Mouse (Mus musculus) forebrain, embryonic 16.5 days (tissue): ENCODE results near the gene Hoxd12. TPM values are rescaled to one million over a fixed set of nuclear protein-coding genes. Genes with fewer than 3 reads are reported as not detected.

ENCODE experiments used
- ATAC-seq: fragments of 200-750 bp; cut with Nextera tagmentation; 2 replicates; pipeline ENCODE4 v1.8.0; 2017; ENCODE audit warnings: mild to moderate bottlenecking, moderate library complexity
- H3K27ac ChIP-seq: fragments of 300-500 bp; sonication (generic); 2 replicates; pipeline ENCODE4 v1.5.1; 2014; ENCODE audit warnings: low read length, control low read depth
- H3K27me3 ChIP-seq: fragments of 300-500 bp; sonication (generic); replicated peaks from 2 replicates; pipeline ENCODE4 v1.6.1; 2014; ENCODE audit warnings: low read length; ENCODE audit not compliant: control insufficient read depth, insufficient read depth
- H3K36me3 ChIP-seq: fragments of 300-500 bp; sonication (generic); 2 replicates; pipeline ENCODE4 v1.6.1; 2014; ENCODE audit not compliant: control insufficient read depth, insufficient read depth
- H3K4me1 ChIP-seq: fragments of 300-500 bp; sonication (generic); replicated peaks from 2 replicates; pipeline ENCODE4 v1.6.1; 2014; ENCODE audit warnings: low read length; ENCODE audit not compliant: control insufficient read depth, insufficient read depth
- H3K4me2 ChIP-seq: fragments of 300-500 bp; sonication (generic); 2 replicates; pipeline ENCODE4 v1.6.1; 2014; ENCODE audit warnings: mild to moderate bottlenecking, low read length, control low read depth
- H3K4me3 ChIP-seq: fragments of 300-500 bp; sonication (generic); replicated peaks from 2 replicates; pipeline ENCODE4 v1.5.1; 2014; ENCODE audit warnings: mild to moderate bottlenecking, low read length, control low read depth
- H3K9ac ChIP-seq: fragments of 300-500 bp; sonication (generic); replicated peaks from 2 replicates; pipeline ENCODE4 v1.6.1; 2014; ENCODE audit warnings: low read depth, low read length, control low read depth
- H3K9me3 ChIP-seq: fragments of 300-500 bp; sonication (generic); 2 replicates; pipeline ENCODE4 v1.6.1; 2016; ENCODE audit warnings: low read length; ENCODE audit not compliant: control insufficient read depth
- WGBS: fragments of 180-500 bp; shearing (Covaris S2); extraction: QIAGEN DNeasy Blood & Tissue Kit; methylation state at CpG from one replicate; pipeline ENCODE4 v1.1.7; 2014; 5-methylcytosine and 5-hydroxymethylcytosine counted together
- polyA plus RNA-seq: library from polyadenylated mRNA; unstranded; fragments of >200 nt; fragmentation: Nextera tagmentation; extraction: Ambion mirVana; gene quantifications from 2 replicates; pipeline ENCODE4 v1.2.1, GENCODE M21; 2015

Hoxd12 gene
- polyA plus RNA-seq, 1 experiment from 2014 or later = not detected

DNA sequence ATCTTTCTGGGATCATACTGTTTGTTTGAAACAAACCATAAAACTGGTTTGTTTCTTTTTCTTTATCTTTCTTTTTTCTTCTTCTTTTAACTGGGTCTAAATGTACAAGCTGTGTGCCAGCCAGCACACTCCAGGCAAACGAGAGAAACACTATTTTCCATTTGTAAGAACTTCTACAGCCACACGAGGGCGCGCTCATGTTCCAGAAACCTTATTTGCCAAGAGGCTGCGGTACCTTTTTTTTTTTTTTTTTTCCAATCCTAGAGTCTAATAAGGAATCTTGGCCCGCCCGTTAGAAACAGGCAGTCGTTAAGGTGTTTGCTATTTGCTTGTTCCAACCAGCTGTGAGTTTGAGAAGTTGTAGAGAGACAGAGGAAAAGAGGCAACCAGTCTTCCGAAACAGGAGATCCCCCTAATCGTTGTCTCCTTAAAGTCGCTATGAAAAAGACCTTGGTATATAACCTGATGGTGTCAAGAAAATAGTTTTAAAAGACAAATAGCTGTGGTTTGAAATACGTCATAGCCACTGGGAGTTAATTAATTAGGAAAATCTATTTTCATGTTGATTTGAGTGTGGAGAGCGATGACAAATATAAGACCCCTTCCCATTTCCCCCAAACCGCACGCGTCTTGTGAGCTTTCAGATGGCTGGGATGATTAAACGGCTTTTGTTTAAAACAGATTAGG, 11.6 kb downstream of the Hoxd12 start:
- Histone ChIP-seq H3K27me3 (peaks cover 78% of the 10 kb centered on the region), H3K9ac (no peak overlapping the region), H3K27ac (no peak overlapping the region), H3K36me3 (no peaks in the 10 kb centered on the region), H3K4me3 (no peak overlapping the region), H3K4me2 (no peak overlapping the region), H3K4me1 (peaks cover 15% of the 10 kb centered on the region), H3K9me3 (no peaks in the 10 kb centered on the region)
- WGBS = 7% methylated on average over 17 of the region's 17 CpGs
- ATAC-seq = no peak

- Histone ChIP-seq H3K36me3 (no peaks in the 10 kb centered on the region), H3K27ac (no peak overlapping the region), H3K9ac (no peak overlapping the region), H3K4me3 (no peak overlapping the region), H3K4me2 (no peak overlapping the region), H3K4me1 (peaks cover 11% of the 10 kb centered on the region), H3K9me3 (no peaks in the 10 kb centered on the region), H3K27me3 (peaks cover 78% of the 10 kb centered on the region)
- 2% methylated on average over 27 of the region's 27 CpGs for WGBS
- ATAC-seq = no peak
Observed at GRCm38 (mm10) chr2:74686988-74687697, 12.3 kb downstream of the Hoxd12 start.

DNA sequence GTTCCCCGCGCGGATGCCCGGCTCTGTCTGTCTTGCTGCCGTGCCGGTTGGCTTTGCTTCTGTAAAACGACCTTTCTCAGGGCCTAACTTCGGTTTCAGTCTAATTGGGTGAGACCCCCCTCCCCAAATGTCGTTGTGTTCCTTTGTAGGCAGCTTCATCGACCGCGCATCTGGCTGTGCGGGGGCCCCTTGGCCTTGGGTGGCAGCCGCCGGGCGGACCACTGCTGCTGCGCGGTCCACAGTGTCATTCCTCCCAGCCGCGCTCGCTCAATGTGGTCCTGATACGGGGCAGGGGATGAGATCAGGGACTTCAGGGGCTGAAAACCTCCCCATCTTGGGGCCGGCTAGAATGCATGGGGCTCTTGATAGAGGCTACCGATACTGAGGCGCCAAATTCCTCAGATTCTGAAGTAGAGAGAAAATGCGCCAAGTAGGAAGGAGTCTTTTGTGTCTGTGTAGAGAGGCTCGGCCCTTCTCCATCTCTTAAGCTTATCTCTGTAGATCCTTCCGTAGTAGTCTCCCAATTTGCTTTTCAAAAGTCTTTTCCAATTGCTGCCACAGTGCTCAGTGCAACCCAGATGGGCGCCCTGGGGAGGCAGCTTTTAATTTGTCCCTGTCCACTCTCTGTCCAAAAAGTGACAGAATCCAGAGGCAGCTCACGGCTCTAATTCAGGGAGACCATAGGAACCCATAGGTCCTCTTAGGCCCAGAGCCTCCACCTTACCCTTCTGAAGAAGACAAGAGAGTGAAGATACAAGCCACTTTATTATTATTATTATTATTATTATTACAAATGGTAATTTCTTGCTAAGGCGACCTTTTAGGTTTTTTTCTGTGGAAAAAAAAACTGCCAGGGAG, 13.1 kb downstream of the Hoxd12 start:
- Histone ChIP-seq H3K27ac (no peak overlapping the region), H3K36me3 (no peaks in the 10 kb centered on the region), H3K27me3 (peaks cover 78% of the 10 kb centered on the region), H3K9ac (no peak overlapping the region), H3K4me2 (no peak overlapping the region), H3K4me1 (peaks cover 3% of the 10 kb centered on the region), H3K4me3 (no peak overlapping the region), H3K9me3 (no peaks in the 10 kb centered on the region)
- WGBS = under 1% methylated on average over 31 of the region's 31 CpGs
- no peak for ATAC-seq

DNA sequence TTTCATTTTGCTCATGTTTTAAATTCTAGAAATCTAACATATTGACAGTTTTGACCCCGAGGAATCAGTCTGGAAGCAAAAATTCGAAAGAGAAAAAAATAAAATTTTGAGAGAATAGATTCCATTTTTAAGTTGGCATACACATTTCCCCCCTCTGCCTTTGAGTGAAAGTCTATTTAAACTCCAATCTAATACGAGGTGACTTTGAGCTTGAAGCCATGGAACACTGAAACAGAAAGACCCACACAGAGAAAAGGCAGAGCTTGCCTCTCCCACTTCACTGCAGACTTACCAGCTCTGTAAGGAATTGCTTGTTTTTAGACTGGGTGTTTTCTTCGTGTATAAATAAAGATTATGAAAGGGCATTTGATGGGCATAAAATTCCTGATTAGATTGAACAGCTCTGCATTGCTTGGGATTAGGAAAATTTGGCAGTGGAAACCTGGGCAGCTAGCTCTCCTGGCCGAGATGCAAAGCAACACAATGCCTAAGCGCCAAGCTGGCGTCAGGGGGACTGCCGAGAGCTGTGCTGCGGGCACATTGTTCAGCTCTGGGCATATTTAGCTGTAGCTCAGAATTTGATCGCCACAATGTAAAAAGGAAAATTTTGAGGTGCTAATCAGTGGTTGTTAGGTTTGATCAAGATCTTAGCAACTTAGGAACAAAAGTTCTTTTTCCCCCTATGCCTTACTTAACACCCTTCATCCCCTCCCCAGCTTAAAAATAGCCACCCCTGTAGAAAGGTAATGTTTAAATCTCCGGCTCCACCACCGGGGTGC, 14.2 kb downstream of the Hoxd12 start:
- H3K27me3 ChIP-seq = peaks cover 79% of the 10 kb centered on the region

DNA sequence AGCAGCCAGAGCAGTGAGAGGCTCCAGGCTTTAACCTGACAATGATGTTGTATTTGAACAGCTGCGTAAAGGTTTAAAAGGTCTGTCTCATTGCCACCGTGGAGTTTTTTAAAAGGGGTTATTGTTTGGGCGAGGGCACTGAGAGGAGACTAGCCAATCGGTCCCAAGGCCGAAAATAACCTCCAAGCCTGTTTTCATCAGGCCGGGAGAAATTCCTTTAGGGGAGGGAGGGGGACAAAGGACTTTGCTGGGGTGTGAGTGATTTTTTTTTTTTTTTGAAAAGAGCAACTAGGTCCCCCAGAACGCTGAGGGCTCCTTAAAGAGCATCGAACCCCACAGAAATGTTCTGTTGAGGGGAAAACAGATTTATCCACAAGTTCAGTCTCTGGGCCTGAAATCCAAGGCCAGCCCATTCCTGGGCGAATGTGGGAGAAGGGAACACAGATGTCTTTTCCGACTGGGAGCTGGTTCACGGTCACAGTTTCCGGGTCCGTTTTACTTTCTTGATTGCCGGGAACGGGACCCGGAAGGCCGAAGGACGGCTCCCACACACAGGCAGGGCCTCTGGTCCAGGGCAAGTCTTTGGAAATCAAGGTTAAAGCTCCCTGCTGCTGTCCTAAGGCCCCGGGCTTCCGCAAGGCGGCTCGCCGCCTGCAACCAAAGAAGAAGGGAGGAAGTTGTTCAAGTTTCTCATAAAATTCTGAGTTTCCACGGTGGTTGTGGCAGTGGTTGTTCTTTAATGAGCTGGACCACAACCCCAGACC, 14.9 kb downstream of the Hoxd12 start:
- H3K4me1 ChIP-seq = 0 out of 2 replicates have a peak, but pooled peaks cover 2% of the 10 kb centered on the region

More for the DNA sequence above, 14.2 kb downstream of the Hoxd12 start:
- ATAC-seq = no peak
- H3K9me3 ChIP-seq = no peaks in the 10 kb centered on the region
- H3K4me2 ChIP-seq = no peak overlapping the region
- no peaks in the 10 kb centered on the region for H3K36me3 ChIP-seq
- WGBS = 2% methylated on average over 12 of the region's 12 CpGs
- no peak overlapping the region for H3K27ac ChIP-seq
- no peak overlapping the region for H3K4me3 ChIP-seq
- H3K9ac ChIP-seq = no peak overlapping the region
- H3K4me1 ChIP-seq = 0 out of 2 replicates have a peak, but pooled peaks cover 2% of the 10 kb centered on the region

GRCm38 (mm10) chr2:74690338-74690716, 15.5 kb downstream of the Hoxd12 start:
- ATAC-seq = no peak

More for the DNA sequence above, 14.9 kb downstream of the Hoxd12 start:
- WGBS = under 1% methylated on average over 24 of the region's 24 CpGs
- Histone ChIP-seq H3K36me3 (no peaks in the 10 kb centered on the region), H3K4me2 (no peak overlapping the region), H3K27ac (no peak overlapping the region), H3K9me3 (no peaks in the 10 kb centered on the region), H3K4me3 (no peak overlapping the region), H3K9ac (no peak overlapping the region), H3K27me3 (peaks cover 80% of the 10 kb centered on the region)
- ATAC-seq = no peak

GRCm38 (mm10) chr2:74691022-74691951, 16.5 kb downstream of the Hoxd12 start, which contains the start of gene Hoxd10:
Gene Hoxd10 (plus strand): TSS chr2:74691924.
- H3K4me1 ChIP-seq = 0 out of 2 replicates have a peak, but pooled peaks cover 2% of the 10 kb centered on the region
- H3K36me3 ChIP-seq = no peaks in the 10 kb centered on the region
- peaks cover 86% of the 10 kb centered on the region for H3K27me3 ChIP-seq
- under 1% methylated on average over 52 of the region's 56 CpGs for WGBS
- H3K27ac ChIP-seq = no peak within 1 kb of the TSS
- no peaks in the 10 kb centered on the region for H3K9me3 ChIP-seq
- no peak within 1 kb of the TSS for H3K4me3 ChIP-seq
- peak; percentile 31; the same call in 1 of the 2 replicates for ATAC-seq
- no peak within 1 kb of the TSS for H3K4me2 ChIP-seq
- H3K9ac ChIP-seq = no peak within 1 kb of the TSS

More at GRCm38 (mm10) chr2:74690338-74690716, 15.5 kb downstream of the Hoxd12 start:
- Histone ChIP-seq H3K4me1 (0 out of 2 replicates have a peak, but pooled peaks cover 2% of the 10 kb centered on the region), H3K36me3 (no peaks in the 10 kb centered on the region), H3K4me2 (no peak overlapping the region), H3K27me3 (peaks cover 80% of the 10 kb centered on the region), H3K4me3 (no peak overlapping the region), H3K9ac (no peak overlapping the region), H3K27ac (no peak overlapping the region), H3K9me3 (no peaks in the 10 kb centered on the region)
- 8% methylated on average over 8 of the region's 8 CpGs for WGBS
